Mouse (Mus musculus) embryonic fibroblast, embryonic 13.5 days (primary cell): Measurements from ENCODE around the gene Igsf6. TPM values are rescaled to one million over a fixed set of nuclear protein-coding genes. Genes with fewer than 3 reads are reported as not detected.

Experiments
- H3K27ac ChIP-seq: 2 replicates; pipeline ENCODE4 v1.5.1; 2012; ENCODE audit warnings: low read length, control low read depth, inconsistent platforms; ENCODE audit not compliant: insufficient read depth
- H3K4me1 ChIP-seq: 2 replicates; pipeline ENCODE4 v1.6.1; 2011; ENCODE audit warnings: low read length; ENCODE audit not compliant: control insufficient read depth, insufficient read depth
- H3K4me3 ChIP-seq: 2 replicates; pipeline ENCODE4 v1.5.1; 2011; ENCODE audit warnings: mild to moderate bottlenecking, control low read depth, low read length; ENCODE audit not compliant: insufficient read depth
- CTCF ChIP-seq: IDR thresholded peaks from 2 replicates; pipeline ENCODE4 v1.5.1; 2011; ENCODE audit warnings: mild to moderate bottlenecking, control low read depth, low read length, moderate library complexity, borderline replicate concordance; ENCODE audit not compliant: insufficient read depth
- POLR2A ChIP-seq: IDR thresholded peaks from 2 replicates; pipeline ENCODE4 v1.6.1; 2011; ENCODE audit warnings: low read depth, mild to moderate bottlenecking, control low read depth, low read length, moderate library complexity
- polyA plus RNA-seq: library from polyadenylated mRNA; stranded (reverse); fragments of >200 nt; gene quantifications from 2 replicates; pipeline ENCODE4 v1.2.4, GENCODE M21; 2011; ENCODE audit warnings: low read depth; ENCODE audit not compliant: missing spikeins, insufficient read length

Gene Igsf6
- polyA plus RNA-seq, 1 experiment = 0.23 TPM

DNA sequence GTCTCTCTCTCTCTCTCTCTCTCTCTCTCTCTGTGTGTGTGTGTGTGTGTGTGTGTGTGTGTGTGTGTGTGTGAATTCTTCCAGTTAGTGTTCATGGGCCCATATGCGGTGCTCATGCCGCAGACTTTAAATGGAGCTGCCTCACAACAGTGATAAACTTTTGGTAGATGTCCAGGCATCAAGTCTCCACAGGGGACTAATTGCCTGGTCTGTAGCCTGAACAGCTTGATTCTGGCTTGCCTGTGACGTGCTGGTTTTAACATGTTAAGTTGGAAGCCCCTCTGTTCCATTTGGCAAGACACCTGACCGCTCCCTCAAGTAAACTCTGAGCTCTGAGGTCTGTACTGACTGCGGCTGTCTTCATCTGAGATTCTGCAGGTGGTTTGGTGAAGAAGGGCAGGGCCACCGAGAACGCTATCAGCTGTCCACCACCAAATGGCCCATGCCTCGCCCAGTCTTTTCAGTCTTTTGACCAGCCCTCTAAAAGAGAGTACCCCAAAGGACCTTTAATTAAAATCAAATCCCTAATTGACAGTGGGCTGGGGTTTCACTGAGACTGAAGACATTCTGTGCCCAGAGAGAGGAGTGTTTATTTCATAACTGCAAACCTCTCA lies 10.6 kb upstream of the Igsf6 start:
- Histone ChIP-seq H3K27ac (no peak overlapping the region), H3K4me3 (no peak overlapping the region), H3K4me1 (peaks cover 7% of the 10 kb centered on the region)
- no peak for TF ChIP-seq POLR2A
- no peak for TF ChIP-seq CTCF

DNA sequence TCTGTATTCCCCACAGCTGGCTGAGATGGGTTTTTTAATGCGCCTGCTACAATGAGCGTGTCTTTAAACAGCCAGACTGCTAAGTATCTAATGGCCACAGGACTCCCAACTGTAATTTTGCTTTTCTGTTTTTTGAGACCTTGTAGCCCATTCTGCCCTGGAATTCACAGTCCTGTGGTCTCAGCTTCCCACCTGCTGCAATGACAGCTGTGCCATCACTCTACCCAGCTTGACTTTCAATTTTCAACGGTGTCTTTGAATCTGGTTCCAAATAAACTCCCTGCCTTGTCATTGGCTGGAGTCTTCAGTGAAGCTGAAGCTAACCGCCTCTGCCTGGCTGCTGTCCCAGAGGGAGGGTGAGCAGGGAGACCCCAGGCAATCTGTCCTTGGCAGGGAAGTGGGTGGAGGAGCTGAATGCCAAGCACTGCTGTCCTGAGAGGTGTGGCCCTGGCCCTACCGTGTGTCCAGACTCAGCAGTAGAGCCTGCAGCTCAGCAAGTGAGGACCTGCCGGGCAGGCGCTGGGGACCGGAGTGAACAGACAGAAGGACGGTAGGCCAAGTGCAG lies 8.7 kb upstream of the Igsf6 start:
- TF ChIP-seq CTCF (no peak), POLR2A (no peak)
- no peak overlapping the region for H3K27ac ChIP-seq
- peaks cover 7% of the 10 kb centered on the region for H3K4me1 ChIP-seq

DNA sequence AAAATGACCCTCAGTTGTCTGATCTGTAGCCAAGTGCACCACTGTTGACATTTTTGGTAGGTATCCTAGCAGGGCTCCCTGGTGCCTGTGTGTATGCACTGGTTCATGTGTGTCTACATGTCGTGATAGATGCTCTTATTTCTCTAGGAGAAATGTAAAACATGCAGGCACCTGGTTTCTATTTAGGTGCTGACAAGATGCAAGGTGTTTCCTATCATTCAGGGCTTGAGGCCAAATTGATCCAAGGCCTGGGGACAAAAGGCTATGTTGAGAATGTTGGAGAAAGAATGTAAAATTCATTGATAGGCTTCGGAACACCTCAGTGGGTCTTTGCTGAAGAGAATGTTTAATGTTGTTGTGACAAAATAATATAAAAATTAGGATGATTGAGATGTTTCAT lies 7.4 kb upstream of the Igsf6 start:
- TF ChIP-seq POLR2A (no peak), CTCF (no peak)

More for the DNA sequence above, 8.7 kb upstream of the Igsf6 start:
- H3K4me3 ChIP-seq = no peak overlapping the region

DNA sequence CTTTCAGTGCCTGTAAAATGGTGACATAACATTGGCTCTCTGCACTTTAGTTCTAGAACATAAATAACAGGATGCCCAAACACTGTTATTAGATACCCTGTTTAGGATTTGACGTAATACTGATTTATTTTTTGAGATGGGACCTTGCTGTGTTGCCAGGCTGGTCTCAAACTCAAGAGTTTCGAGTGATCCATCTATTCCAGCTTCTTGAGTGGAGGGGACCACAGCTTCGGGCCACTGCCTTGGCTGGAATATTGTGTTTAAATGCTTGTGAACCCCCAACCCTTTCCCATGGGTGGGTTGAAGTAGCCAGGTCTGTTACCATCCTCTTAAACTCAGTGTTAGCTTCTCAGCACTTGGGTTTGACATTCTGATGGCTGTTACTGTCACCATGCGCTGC lies 7.0 kb upstream of the Igsf6 start, which contains the start of gene Otoa:
Otoa (plus strand) TSS at position 301 of the 400 bp plus-strand sequence.
- no peak within 1 kb of the TSS for H3K4me3 ChIP-seq
- TF ChIP-seq POLR2A = no peak
- TF ChIP-seq CTCF = no peak
- H3K4me1 ChIP-seq = peaks cover 7% of the 10 kb centered on the region
- H3K27ac ChIP-seq = no peak within 1 kb of the TSS

More for the DNA sequence above, 7.4 kb upstream of the Igsf6 start:
- no peak overlapping the region for H3K4me3 ChIP-seq
- H3K27ac ChIP-seq = no peak overlapping the region
- peaks cover 7% of the 10 kb centered on the region for H3K4me1 ChIP-seq

DNA sequence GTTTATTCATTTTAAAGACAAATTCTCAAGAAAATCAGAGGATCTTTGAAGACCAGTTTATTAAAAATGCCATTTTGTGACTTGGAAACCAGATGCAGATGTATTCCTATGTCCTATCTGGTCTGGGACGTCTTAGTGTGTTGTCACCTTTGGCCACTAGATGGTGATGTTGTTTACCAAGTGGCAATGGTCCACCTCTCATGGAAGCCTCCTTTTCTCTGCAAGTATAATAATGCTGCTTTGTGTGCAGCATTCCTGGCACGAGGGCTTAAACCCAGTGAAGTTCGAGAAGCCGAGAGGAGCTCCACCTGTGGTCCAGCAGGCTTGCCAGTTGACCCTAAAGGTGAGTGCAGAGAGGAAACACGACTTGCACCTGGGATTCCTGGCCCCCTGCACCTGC lies 3.5 kb upstream of the Igsf6 start:
- Histone ChIP-seq H3K27ac (no peak overlapping the region), H3K4me1 (peaks cover 13% of the 10 kb centered on the region), H3K4me3 (no peak overlapping the region)
- TF ChIP-seq POLR2A (no peak), CTCF (no peak)

DNA sequence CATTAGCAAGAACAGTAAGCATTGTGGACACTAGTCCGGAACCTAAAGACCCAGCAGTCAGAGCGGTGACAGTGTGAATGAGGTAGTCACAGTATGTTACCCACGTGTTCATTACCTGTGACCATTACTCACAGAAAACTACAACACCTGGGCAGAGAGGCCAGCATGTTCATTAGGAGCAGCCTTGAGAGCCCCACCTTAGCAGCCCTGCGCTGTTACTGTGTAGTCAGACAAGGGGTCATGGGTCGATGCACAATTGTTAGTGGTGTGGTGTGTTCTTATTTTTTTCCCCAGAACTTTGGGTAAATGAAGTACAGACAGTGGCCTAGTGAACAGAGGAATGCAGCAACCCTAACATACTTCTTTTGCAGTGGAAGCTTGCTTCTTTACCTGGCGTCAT lies 2.9 kb upstream of the Igsf6 start:
- TF ChIP-seq POLR2A (no peak), CTCF (no peak)
- H3K4me1 ChIP-seq = peaks cover 13% of the 10 kb centered on the region
- H3K4me3 ChIP-seq = no peak overlapping the region
- H3K27ac ChIP-seq = no peak overlapping the region

DNA sequence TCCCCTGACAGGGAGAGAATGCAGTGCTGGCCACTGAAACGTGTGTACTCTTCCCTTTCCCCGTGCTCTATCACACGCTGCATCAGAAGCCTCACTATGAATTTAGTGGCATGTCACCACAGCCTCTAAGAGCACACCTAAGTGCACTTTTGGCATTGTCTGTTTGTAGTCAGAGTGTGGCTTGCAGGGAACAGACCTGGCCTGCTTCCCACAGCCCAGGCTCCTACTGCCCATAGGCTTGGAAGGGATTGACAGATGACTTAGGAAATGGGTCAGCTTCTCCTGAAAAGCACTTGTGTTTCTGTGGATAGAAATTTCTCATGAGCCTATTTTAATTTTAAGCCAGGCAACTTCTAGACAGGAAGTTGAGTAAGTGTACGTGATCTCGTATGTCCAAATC lies 1.0 kb upstream of the Igsf6 start:
- peaks cover 13% of the 10 kb centered on the region for H3K4me1 ChIP-seq
- H3K27ac ChIP-seq = no peak overlapping the region
- TF ChIP-seq POLR2A (no peak), CTCF (no peak)
- no peak overlapping the region for H3K4me3 ChIP-seq

DNA sequence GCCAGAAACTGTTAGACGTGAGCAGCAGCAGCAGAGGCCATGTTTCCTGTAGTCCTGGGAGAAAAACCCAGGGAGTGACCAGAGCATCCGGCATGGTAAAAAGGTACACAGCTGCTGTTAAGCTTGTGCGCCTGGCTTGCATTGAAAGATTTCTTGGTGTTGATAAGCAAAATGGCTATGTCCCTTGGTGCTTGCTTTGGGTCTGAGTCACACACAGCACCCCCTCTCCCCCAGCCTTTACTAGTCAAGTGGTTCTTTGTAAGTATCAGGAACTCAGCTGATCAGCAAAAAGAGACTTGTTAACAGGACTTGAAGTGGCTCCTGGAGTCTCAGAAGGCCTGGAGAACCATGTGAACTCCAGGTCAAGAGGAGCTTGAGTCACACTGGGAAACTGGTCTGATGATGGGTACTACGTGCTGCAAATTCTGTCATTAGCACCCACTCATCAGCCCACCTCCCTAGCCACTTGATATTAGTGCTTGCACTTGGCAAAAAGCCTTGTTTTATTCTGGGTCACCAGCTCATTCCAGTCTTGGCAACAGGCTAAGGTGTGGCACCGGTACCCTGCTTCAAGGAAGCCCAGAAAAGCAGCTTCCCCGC lies 529 bp upstream of the Igsf6 start:
- H3K27ac ChIP-seq = no peak overlapping the region
- no peak overlapping the region for H3K4me3 ChIP-seq
- peaks cover 13% of the 10 kb centered on the region for H3K4me1 ChIP-seq
- TF ChIP-seq CTCF = no peak
- no peak for TF ChIP-seq POLR2A

DNA sequence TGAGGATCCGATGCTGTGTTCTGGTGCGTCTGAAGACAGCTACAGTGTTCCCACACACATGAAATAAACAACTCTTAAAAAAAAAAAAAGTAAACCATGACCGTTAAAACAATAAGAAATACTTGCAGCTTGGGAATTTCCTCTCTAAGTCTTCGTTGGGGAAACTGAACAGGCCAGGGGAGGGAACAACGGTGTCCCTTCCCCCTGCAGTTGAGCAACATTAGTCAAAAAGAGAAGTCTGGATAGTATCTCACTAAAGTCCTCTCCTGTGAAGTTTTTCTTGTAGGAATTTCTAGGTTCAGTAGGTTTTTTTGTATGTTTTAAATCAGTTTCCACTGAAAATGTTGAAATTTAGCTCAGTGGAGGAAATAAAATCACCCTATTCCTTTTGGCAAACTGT lies 1.9 kb downstream of the Igsf6 start:
- Histone ChIP-seq H3K4me1 (peaks cover 13% of the 10 kb centered on the region), H3K4me3 (no peak overlapping the region), H3K27ac (no peak overlapping the region)
- no peak for TF ChIP-seq POLR2A
- TF ChIP-seq CTCF = no peak

DNA sequence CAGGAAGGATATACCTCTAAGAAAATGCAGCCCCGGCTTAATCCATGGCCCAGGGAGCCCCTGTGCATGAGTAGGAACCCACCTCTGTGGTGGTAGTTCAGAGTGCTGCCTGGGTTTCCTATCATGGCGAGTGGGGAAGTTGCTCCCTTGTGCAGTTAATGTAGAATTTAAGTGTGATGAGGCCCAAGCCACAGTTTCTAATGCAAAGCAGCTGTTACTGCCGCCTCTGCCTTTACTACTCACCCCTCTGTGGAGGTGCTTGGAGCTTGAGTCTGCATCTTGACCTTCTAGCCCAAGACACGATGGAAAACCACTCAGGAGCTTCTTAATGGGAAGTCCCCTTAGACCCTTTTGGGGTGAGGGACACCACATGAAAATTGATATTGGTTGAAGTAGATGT lies 3.1 kb downstream of the Igsf6 start:
- Histone ChIP-seq H3K4me1 (peaks cover 13% of the 10 kb centered on the region), H3K4me3 (no peak overlapping the region), H3K27ac (no peak overlapping the region)
- TF ChIP-seq CTCF (no peak), POLR2A (no peak)
